Mouse (Mus musculus): ENCODE measurements around the gene Gm9821. TPM values are rescaled to one million over a fixed set of nuclear protein-coding genes. Genes with fewer than 3 reads are reported as not detected.
A peak's percentile ranks its signal among the peaks of the same experiment; 100 is the strongest.

The Gm9821 gene
- 0.44 and 0.52 TPM in 2 replicates for polyA plus RNA-seq (2016; fragmentation: Nextera tagmentation; extraction: Ambion mirVana)

GRCm38 (mm10) chr2:91945483-91945882 is at the start of gene Gm9821:
TSS of gene Gm9821 (plus strand) at chr2:91945703.
- no peaks in the 10 kb centered on the region for H3K9me3 ChIP-seq
- H3K4me1 ChIP-seq, result peaks cover 63% of the 10 kb centered on the region
- DNase-seq (ENCODE audit: extremely low spot score, low spot score), result no peak
- H3K27me3 ChIP-seq (ENCODE audit: poor library complexity, severe bottlenecking), result no peaks in the 10 kb centered on the region
- peaks cover 27% of the 10 kb centered on the region for H3K36me3 ChIP-seq (replicated peaks)
- no peak within 1 kb of the TSS for H3K4me3 ChIP-seq
- peak within 1 kb of the TSS; percentile 85 for H3K27ac ChIP-seq
- WGBS, result 86% methylated on average over 18 of the region's 18 CpGs

GRCm38 (mm10) chr2:91897968-91898367 is 47.5 kb upstream of the Gm9821 start:
- H3K9me3 ChIP-seq, result no peaks in the 10 kb centered on the region
- no peaks in the 10 kb centered on the region for H3K27me3 ChIP-seq (ENCODE audit: poor library complexity, severe bottlenecking)
- H3K4me1 ChIP-seq, result no peaks in the 10 kb centered on the region
- H3K36me3 ChIP-seq (replicated peaks), result peaks cover 43% of the 10 kb centered on the region
- no peak overlapping the region for H3K27ac ChIP-seq
- no peak overlapping the region for H3K4me3 ChIP-seq
- DNase-seq (ENCODE audit: extremely low spot score, low spot score), result no peak

GRCm38 (mm10) chr2:91899141-91899540 is 46.4 kb upstream of the Gm9821 start:
- Histone ChIP-seq H3K36me3 (replicated peaks) (peaks cover 43% of the 10 kb centered on the region), H3K27ac (no peak overlapping the region), H3K4me3 (no peak overlapping the region), H3K9me3 (no peaks in the 10 kb centered on the region), H3K27me3 (ENCODE audit: poor library complexity, severe bottlenecking) (no peaks in the 10 kb centered on the region), H3K4me1 (no peaks in the 10 kb centered on the region)
- 96% methylated on average over 3 of the region's 3 CpGs for WGBS
- no peak for DNase-seq (ENCODE audit: extremely low spot score, low spot score)

DNA sequence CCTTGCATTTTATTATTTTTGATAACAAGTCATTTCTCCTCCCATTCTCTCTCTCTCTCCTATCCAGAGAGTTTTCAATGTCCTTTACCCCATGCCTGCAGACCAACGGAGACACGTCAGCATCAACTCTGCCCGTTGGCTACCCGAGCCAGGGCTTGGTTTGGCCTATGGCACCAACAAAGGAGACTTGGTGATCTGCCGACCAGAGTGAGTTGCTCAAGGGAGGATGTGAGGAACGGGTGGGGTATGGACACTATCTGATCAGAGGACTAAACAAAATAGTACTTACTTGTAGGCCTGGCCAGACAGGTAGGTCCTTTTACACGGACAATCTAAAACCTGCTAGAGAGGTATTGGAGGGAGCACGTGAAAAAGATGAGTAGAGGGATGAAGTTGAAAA is 45.1 kb upstream of the Gm9821 start:
- H3K27me3 ChIP-seq (ENCODE audit: poor library complexity, severe bottlenecking), result no peaks in the 10 kb centered on the region
- peaks cover 50% of the 10 kb centered on the region for H3K36me3 ChIP-seq (replicated peaks)
- 93% methylated on average over 8 of the region's 8 CpGs for WGBS

GRCm38 (mm10) chr2:91902336-91902735 is 43.2 kb upstream of the Gm9821 start:
- peaks cover 7% of the 10 kb centered on the region; the same call in 1 of the 2 replicates for H3K4me1 ChIP-seq
- 78% methylated on average over 5 of the region's 5 CpGs for WGBS

More for the DNA sequence above, 45.1 kb upstream of the Gm9821 start:
- Histone ChIP-seq H3K4me3 (no peak overlapping the region), H3K27ac (no peak overlapping the region), H3K4me1 (peaks cover 7% of the 10 kb centered on the region; the same call in 1 of the 2 replicates), H3K9me3 (no peaks in the 10 kb centered on the region)
- no peak for DNase-seq (ENCODE audit: extremely low spot score, low spot score)

GRCm38 (mm10) chr2:91903171-91903925 is 42.2 kb upstream of the Gm9821 start:
- no peak overlapping the region for H3K27ac ChIP-seq
- WGBS, result 98% methylated on average over 3 of the region's 3 CpGs
- no peaks in the 10 kb centered on the region for H3K27me3 ChIP-seq (ENCODE audit: poor library complexity, severe bottlenecking)
- no peak overlapping the region for H3K4me3 ChIP-seq
- DNase-seq (ENCODE audit: extremely low spot score, low spot score), result no peak
- H3K4me1 ChIP-seq, result peaks cover 7% of the 10 kb centered on the region; the same call in 1 of the 2 replicates
- H3K9me3 ChIP-seq, result no peaks in the 10 kb centered on the region
- peaks cover 59% of the 10 kb centered on the region for H3K36me3 ChIP-seq (replicated peaks)

More at GRCm38 (mm10) chr2:91902336-91902735, 43.2 kb upstream of the Gm9821 start:
- Histone ChIP-seq H3K27me3 (ENCODE audit: poor library complexity, severe bottlenecking) (no peaks in the 10 kb centered on the region), H3K36me3 (replicated peaks) (peaks cover 62% of the 10 kb centered on the region), H3K9me3 (no peaks in the 10 kb centered on the region), H3K4me3 (no peak overlapping the region), H3K27ac (no peak overlapping the region)
- DNase-seq (ENCODE audit: extremely low spot score, low spot score), result no peak

DNA sequence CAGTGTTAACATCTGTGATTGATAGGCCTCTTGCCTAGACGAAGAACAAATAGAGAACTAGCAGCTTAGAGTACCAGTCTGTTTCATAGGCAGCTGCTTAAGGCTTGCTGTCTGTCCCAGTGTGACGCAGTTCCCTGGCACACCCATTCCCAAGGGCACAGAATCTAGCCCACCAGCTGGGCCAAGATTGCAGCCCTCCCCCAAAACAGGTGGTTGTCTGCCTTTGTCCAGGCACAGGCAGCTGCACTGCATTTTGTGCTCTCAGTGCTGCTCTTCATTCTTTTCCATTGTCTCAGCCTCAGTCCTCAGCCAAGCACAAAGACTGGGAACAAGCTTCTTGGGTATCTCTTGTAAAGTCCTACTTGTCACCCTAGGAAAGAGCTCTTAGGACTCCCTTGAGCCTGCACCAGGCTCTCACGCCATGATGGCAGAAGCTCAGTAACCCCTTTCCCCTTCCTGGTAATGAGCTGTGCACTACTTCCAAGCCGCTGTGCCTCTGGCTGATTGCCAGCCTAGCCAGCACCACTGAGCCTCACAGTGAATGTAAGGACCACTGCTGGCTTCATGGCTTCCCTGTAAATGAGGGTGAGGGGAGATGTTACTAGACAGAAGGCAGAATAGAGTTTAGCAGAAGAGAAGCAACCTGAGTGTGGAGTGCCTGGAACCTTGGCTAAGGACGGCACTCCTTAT is 40.7 kb upstream of the Gm9821 start:
- Histone ChIP-seq H3K4me3 (no peak overlapping the region), H3K9me3 (no peaks in the 10 kb centered on the region), H3K27me3 (ENCODE audit: poor library complexity, severe bottlenecking) (no peaks in the 10 kb centered on the region), H3K4me1 (peaks cover 7% of the 10 kb centered on the region; the same call in 1 of the 2 replicates), H3K27ac (peak overlapping the region; percentile 58; the same call in 1 of the 2 replicates), H3K36me3 (replicated peaks) (peaks cover 68% of the 10 kb centered on the region)
- 88% methylated on average over 5 of the region's 5 CpGs for WGBS
- DNase-seq (ENCODE audit: extremely low spot score, low spot score), result no peak

GRCm38 (mm10) chr2:91906141-91906540 is 39.4 kb upstream of the Gm9821 start:
- 96% methylated on average over 2 of the region's 2 CpGs for WGBS
- H3K36me3 ChIP-seq (replicated peaks), result peaks cover 70% of the 10 kb centered on the region

GRCm38 (mm10) chr2:91912616-91913015 is 32.9 kb upstream of the Gm9821 start:
- Histone ChIP-seq H3K4me1 (no peaks in the 10 kb centered on the region), H3K9me3 (no peaks in the 10 kb centered on the region), H3K4me3 (no peak overlapping the region), H3K27me3 (ENCODE audit: poor library complexity, severe bottlenecking) (no peaks in the 10 kb centered on the region), H3K36me3 (replicated peaks) (peaks cover 94% of the 10 kb centered on the region), H3K27ac (no peak overlapping the region)
- 86% methylated on average over 3 of the region's 3 CpGs for WGBS
- no peak for DNase-seq (ENCODE audit: extremely low spot score, low spot score)

More at GRCm38 (mm10) chr2:91906141-91906540, 39.4 kb upstream of the Gm9821 start:
- Histone ChIP-seq H3K27ac (no peak overlapping the region), H3K4me1 (peaks cover 7% of the 10 kb centered on the region; the same call in 1 of the 2 replicates), H3K27me3 (ENCODE audit: poor library complexity, severe bottlenecking) (no peaks in the 10 kb centered on the region), H3K4me3 (no peak overlapping the region), H3K9me3 (no peaks in the 10 kb centered on the region)
- no peak for DNase-seq (ENCODE audit: extremely low spot score, low spot score)

DNA sequence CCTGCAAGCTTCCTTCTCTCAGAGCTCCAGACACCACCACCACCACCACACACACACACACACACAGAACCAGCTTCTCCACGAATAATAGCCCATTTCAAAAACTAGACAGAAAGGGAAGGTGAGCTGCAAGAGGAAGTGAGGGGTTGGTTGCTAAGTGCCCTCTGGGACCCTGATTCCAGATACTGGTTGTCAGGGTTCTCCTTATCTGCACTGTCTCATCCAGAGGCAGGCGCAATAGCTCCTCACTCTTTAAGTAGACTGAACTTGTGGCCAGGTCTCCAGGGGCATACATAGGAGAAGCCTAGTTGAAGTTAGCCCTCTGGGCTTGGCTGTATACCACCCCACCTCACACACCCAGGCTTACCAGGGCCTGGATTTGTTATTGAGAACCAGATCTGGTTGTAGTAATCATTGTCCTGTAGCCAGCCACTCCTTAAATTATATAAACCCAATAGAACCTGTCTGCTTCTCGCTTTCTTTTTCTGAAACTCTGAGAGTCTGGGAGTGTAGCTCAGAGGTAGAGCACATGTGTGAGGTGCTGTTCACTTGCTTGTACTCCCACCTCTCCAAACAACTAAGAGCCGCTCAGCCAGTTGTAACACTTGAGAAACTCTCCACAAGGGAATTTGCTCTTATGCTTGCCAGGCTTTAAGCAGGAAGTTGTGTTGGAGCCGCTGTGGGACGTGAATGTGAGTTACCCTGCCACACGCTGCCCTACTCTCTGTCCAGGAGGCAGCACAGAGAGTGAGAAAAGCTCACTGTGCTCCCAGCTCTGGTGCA is 32.0 kb upstream of the Gm9821 start:
- WGBS, result 90% methylated on average over 7 of the region's 7 CpGs
- no peaks in the 10 kb centered on the region for H3K27me3 ChIP-seq (ENCODE audit: poor library complexity, severe bottlenecking)
- no peaks in the 10 kb centered on the region for H3K9me3 ChIP-seq
- H3K27ac ChIP-seq, result no peak overlapping the region
- no peaks in the 10 kb centered on the region for H3K4me1 ChIP-seq
- DNase-seq (ENCODE audit: extremely low spot score, low spot score), result no peak
- peaks cover 98% of the 10 kb centered on the region for H3K36me3 ChIP-seq (replicated peaks)
- H3K4me3 ChIP-seq, result no peak overlapping the region

DNA sequence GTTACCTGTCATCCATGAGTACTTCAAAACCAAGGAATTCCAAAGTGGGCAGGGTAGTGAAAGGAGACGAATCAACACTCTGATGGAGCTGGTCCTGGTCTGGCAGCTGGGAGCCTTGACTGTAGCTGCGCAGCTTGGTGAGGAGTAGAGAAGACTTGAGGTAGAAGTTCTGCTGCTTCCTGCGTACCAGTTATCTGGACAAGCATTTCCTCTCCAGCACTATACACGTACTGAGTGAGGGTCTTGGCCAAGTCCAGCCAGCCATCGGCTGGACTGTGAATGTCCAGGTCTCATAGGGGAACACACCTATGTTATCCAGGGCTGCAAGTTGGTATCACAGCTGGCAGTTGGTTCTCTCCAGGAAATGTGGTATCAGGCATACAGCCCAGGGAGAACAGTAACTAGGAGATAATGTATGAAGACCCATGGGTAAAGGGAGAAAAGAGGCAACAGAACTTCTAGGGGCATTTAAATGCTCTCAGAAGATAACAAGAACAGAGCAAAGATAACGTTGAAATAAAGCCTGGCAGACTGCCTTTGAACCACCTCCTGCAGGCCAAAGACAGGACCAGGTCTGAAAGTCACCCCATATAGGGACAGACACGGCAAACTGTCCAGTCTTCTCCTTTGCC is 29.0 kb upstream of the Gm9821 start:
- peaks cover 21% of the 10 kb centered on the region for H3K27me3 ChIP-seq (ENCODE audit: poor library complexity, severe bottlenecking)
- peaks cover 80% of the 10 kb centered on the region for H3K36me3 ChIP-seq (replicated peaks)
- DNase-seq (ENCODE audit: extremely low spot score, low spot score), result peak; percentile 13
- H3K27ac ChIP-seq, result no peak overlapping the region
- WGBS, result 92% methylated on average over 7 of the region's 7 CpGs
- H3K4me1 ChIP-seq, result peaks cover 6% of the 10 kb centered on the region
- no peak overlapping the region for H3K4me3 ChIP-seq
- no peaks in the 10 kb centered on the region for H3K9me3 ChIP-seq

- no peaks in the 10 kb centered on the region for H3K9me3 ChIP-seq
- H3K4me1 ChIP-seq, result peaks cover 13% of the 10 kb centered on the region
- H3K36me3 ChIP-seq (replicated peaks), result peaks cover 73% of the 10 kb centered on the region
- H3K4me3 ChIP-seq, result no peak overlapping the region
- peaks cover 27% of the 10 kb centered on the region for H3K27me3 ChIP-seq (ENCODE audit: poor library complexity, severe bottlenecking)
- peak; percentile 12 for DNase-seq (ENCODE audit: extremely low spot score, low spot score)
- H3K27ac ChIP-seq, result no peak overlapping the region
- WGBS, result 87% methylated on average over 7 of the region's 7 CpGs
Observed at GRCm38 (mm10) chr2:91917096-91917495, 28.4 kb upstream of the Gm9821 start.

Data from forebrain, embryonic 10.5 days (tissue).